Mouse (Mus musculus) CH12.LX (cell line): ENCODE results near the gene Rbfox1. TPM values are rescaled to one million over a fixed set of nuclear protein-coding genes. Genes with fewer than 3 reads are reported as not detected.

Experiments
- DNase-seq: peaks from one replicate; pipeline ENCODE4 v3.0.0-alpha.2; 2013; ENCODE audit errors: extremely low read depth
- H3K27ac ChIP-seq: 2 replicates; pipeline ENCODE4 v1.5.1; 2012; ENCODE audit warnings: low read depth, mild to moderate bottlenecking, control low read depth, moderate library complexity; ENCODE audit not compliant: insufficient read depth
- H3K27me3 ChIP-seq: replicated peaks from 2 replicates; pipeline ENCODE3; 2012; ENCODE audit warnings: inconsistent platforms
- H3K36me3 ChIP-seq, 2 experiments: replicated peaks in 1 of 2; 2 replicates each; pipeline versions ENCODE3 to v1.6.1; 2012; ENCODE audit warnings: inconsistent platforms in 1 of 2, low read length in 1 of 2, mild to moderate bottlenecking in 1 of 2, mixed read lengths in 1 of 2, moderate library complexity in 1 of 2; ENCODE audit not compliant: control insufficient read depth in 1 of 2, insufficient read depth in 1 of 2
- H3K4me1 ChIP-seq, 2 experiments: 2 replicates each; pipeline ENCODE4 v1.6.1; 2012; ENCODE audit warnings: inconsistent platforms in 1 of 2, moderate library complexity in 1 of 2; ENCODE audit not compliant: insufficient read depth in 2 of 2, control insufficient read depth in 1 of 2
- H3K4me2 ChIP-seq: 2 replicates; pipeline ENCODE4 v1.6.1; 2012; ENCODE audit warnings: low read depth, mild to moderate bottlenecking, control low read depth; ENCODE audit not compliant: poor library complexity, insufficient read depth, severe bottlenecking
- H3K4me3 ChIP-seq, 3 experiments: fragments of 150-350 bp in 1 of 3; sonication (generic) in 1 of 3; replicated peaks in 1 of 3; 2 replicates each; pipeline versions ENCODE3 to v1.5.1; 2011 to 2012; ENCODE audit warnings: low read depth in 2 of 3, low read length in 2 of 3, mild to moderate bottlenecking in 2 of 3, moderate library complexity in 2 of 3, control low read depth in 1 of 3, improper control_type of control experiment in 1 of 3, inconsistent platforms in 1 of 3, mixed read lengths in 1 of 3; ENCODE audit not compliant: poor library complexity in 1 of 3
- H3K79me2 ChIP-seq: replicated peaks from 2 replicates; pipeline ENCODE4 v1.6.1; 2012; ENCODE audit warnings: mild to moderate bottlenecking, moderate library complexity; ENCODE audit not compliant: control insufficient read depth, poor library complexity, insufficient read depth, severe bottlenecking; ENCODE audit errors: extremely low read depth
- H3K9ac ChIP-seq: 2 replicates; pipeline ENCODE4 v1.6.1; 2012; ENCODE audit warnings: low read depth, mild to moderate bottlenecking, control low read depth, moderate library complexity; ENCODE audit not compliant: insufficient read depth
- H3K9me3 ChIP-seq: replicated peaks from 2 replicates; pipeline ENCODE3; 2012; ENCODE audit warnings: low read length, inconsistent platforms, mixed read lengths
- BHLHE40 ChIP-seq: IDR thresholded peaks from 2 replicates; pipeline ENCODE4 v1.6.1; 2011; ENCODE audit warnings: mild to moderate bottlenecking, low read depth, low read length, improper control_type of control experiment
- CHD2 ChIP-seq: IDR thresholded peaks from 2 replicates; pipeline ENCODE4 v1.6.1; 2011; ENCODE audit warnings: low read length, improper control_type of control experiment
- CTCF ChIP-seq, 2 experiments: IDR thresholded peaks in 1 of 2; conservative IDR thresholded peaks in 1 of 2; 2 replicates each; pipeline ENCODE4 v1.5.1; 2011 to 2012; ENCODE audit warnings: low read depth in 2 of 2, low read length in 2 of 2, improper control_type of control experiment in 1 of 2, inconsistent platforms in 1 of 2, mild to moderate bottlenecking in 1 of 2, moderate library complexity in 1 of 2
- E2F4 ChIP-seq: IDR thresholded peaks from 2 replicates; pipeline ENCODE4 v1.6.1; 2011; ENCODE audit warnings: low read depth, low read length, improper control_type of control experiment; ENCODE audit not compliant: insufficient replicate concordance
- GABPA ChIP-seq: IDR thresholded peaks from 2 replicates; pipeline ENCODE4 v1.6.1; 2012; ENCODE audit warnings: low read depth, low read length, improper control_type of control experiment, inconsistent platforms; ENCODE audit not compliant: insufficient replicate concordance
- HCFC1 ChIP-seq: IDR thresholded peaks from 2 replicates; pipeline ENCODE4 v1.6.1; 2012; ENCODE audit warnings: low read depth, mild to moderate bottlenecking, inconsistent platforms, low read length, improper control_type of control experiment
- IRF4 ChIP-seq: IDR thresholded peaks from 2 replicates; pipeline ENCODE4 v1.6.1; 2014; ENCODE audit warnings: low read depth, mild to moderate bottlenecking, inconsistent platforms, low read length, improper control_type of control experiment
- JUN ChIP-seq: IDR thresholded peaks from 2 replicates; pipeline ENCODE4 v1.6.1; 2011; ENCODE audit warnings: low read depth, mild to moderate bottlenecking, low read length, improper control_type of control experiment, moderate library complexity; ENCODE audit not compliant: insufficient read depth
- MAFK ChIP-seq: IDR thresholded peaks from 2 replicates; pipeline ENCODE4 v1.6.1; 2011; ENCODE audit warnings: low read length, improper control_type of control experiment; ENCODE audit not compliant: insufficient replicate concordance
- MAX ChIP-seq: IDR thresholded peaks from 2 replicates; pipeline ENCODE4 v1.6.1; 2011; ENCODE audit warnings: low read length, improper control_type of control experiment
- MAZ ChIP-seq: IDR thresholded peaks from 2 replicates; pipeline ENCODE4 v1.6.1; 2012; ENCODE audit warnings: low read depth, mild to moderate bottlenecking, inconsistent platforms, low read length, improper control_type of control experiment, moderate library complexity
- MXI1 ChIP-seq: IDR thresholded peaks from 2 replicates; pipeline ENCODE4 v1.6.1; 2011; ENCODE audit warnings: mild to moderate bottlenecking, low read depth, low read length, improper control_type of control experiment
- PAX5 ChIP-seq: IDR thresholded peaks from 2 replicates; pipeline ENCODE4 v1.6.1; 2012; ENCODE audit warnings: low read length, inconsistent platforms, mixed read lengths
- POLR2A ChIP-seq: IDR thresholded peaks from 2 replicates; pipeline ENCODE4 v1.6.1; 2011; ENCODE audit warnings: low read depth, mild to moderate bottlenecking, improper control_type of control experiment, low read length
- SIN3A ChIP-seq: IDR thresholded peaks from 2 replicates; pipeline ENCODE4 v1.6.1; 2012; ENCODE audit warnings: low read length, improper control_type of control experiment, inconsistent platforms
- SMC3 ChIP-seq: IDR thresholded peaks from 2 replicates; pipeline ENCODE4 v1.6.1; 2011; ENCODE audit warnings: low read depth, low read length, improper control_type of control experiment
- TBP ChIP-seq: conservative IDR thresholded peaks from 2 replicates; pipeline ENCODE4 v1.6.1; 2011; ENCODE audit warnings: low read depth, low read length, improper control_type of control experiment
- TCF12 ChIP-seq: IDR thresholded peaks from 2 replicates; pipeline ENCODE4 v1.6.1; 2014; ENCODE audit warnings: low read depth, mild to moderate bottlenecking, inconsistent platforms, low read length, improper control_type of control experiment
- UBTF ChIP-seq: IDR thresholded peaks from 2 replicates; pipeline ENCODE4 v1.6.1; 2012; ENCODE audit warnings: low read depth, mild to moderate bottlenecking, inconsistent platforms, low read length, improper control_type of control experiment, moderate library complexity
- USF1 ChIP-seq: IDR thresholded peaks from 2 replicates; pipeline ENCODE4 v1.6.1; 2014; ENCODE audit warnings: low read depth, mild to moderate bottlenecking, inconsistent platforms, low read length, improper control_type of control experiment
- ZC3H11A ChIP-seq: IDR thresholded peaks from 2 replicates; pipeline ENCODE4 v1.6.1; 2012; ENCODE audit warnings: low read depth, mild to moderate bottlenecking, inconsistent platforms, low read length, improper control_type of control experiment
- ZKSCAN1 ChIP-seq: IDR thresholded peaks from 2 replicates; pipeline ENCODE4 v1.6.1; 2012; ENCODE audit warnings: low read depth, inconsistent platforms, low read length, improper control_type of control experiment, borderline replicate concordance
- ZNF384 ChIP-seq: IDR thresholded peaks from 2 replicates; pipeline ENCODE4 v1.6.1; 2012; ENCODE audit warnings: low read depth, low read length, improper control_type of control experiment, inconsistent platforms
- dilution Hi-C: fragments of 300-500 bp; cut with MboI; formaldehyde crosslinking; loops from 2 replicates; pipeline ENCODE4 v1.14.3; 2020; ENCODE audit warnings: low sequenced_read_pairs; ENCODE audit not compliant: extremely low pct_unique_long_range_greater_than_20kb, extremely low pct_ligation_motif_present
- in situ Hi-C: fragments of 300-500 bp; cut with MboI; formaldehyde crosslinking; loops from 3 replicates; pipeline ENCODE4 v1.14.3; 2019; ENCODE audit warnings: low sequenced_read_pairs, low pct_ligation_motif_present, low pct_unique_long_range_greater_than_20kb, mixed read lengths
- polyA plus RNA-seq: library from polyadenylated mRNA; unstranded; fragments of >175 nt; gene quantifications from 2 replicates; pipeline ENCODE4 v1.2.1, GENCODE M21; 2012; ENCODE audit warnings: low read depth; ENCODE audit not compliant: insufficient read length
- total RNA-seq, 2 experiments: library from RNA; depleted of rRNA; stranded (reverse); fragments of 300-350 nt in 1 of 2; fragments of >200 nt in 1 of 2; gene quantifications; 2 replicates each; pipeline ENCODE4 v1.2.3; 2012 to 2014

Gene Rbfox1
- total and polyA plus RNA-seq, 3 experiments = not detected

DNA sequence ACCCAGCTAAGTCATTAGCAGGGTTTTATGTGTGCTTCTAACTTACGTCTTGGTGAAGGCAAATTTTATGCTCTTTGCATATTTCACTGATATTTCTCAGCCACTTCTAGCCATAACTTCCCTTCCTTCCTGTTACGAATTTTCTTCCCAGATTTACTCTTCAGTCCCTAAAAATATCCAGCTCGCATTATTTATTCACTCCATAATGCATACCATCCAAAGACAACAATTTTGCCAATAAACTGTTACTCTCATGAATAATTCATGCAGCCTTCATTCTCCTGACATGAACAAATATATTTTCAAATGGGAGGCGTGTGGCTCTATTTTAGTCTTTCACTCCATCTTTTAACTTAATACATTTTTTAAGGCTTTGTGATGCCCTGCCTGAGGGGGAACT lies 1029.4 kb downstream of the Rbfox1 start:
- Histone ChIP-seq H3K4me1 (no peaks in the 10 kb centered on the region), H3K9ac (no peak overlapping the region), H3K27ac (no peak overlapping the region), H3K27me3 (no peaks in the 10 kb centered on the region), H3K4me3 (no peak overlapping the region), H3K36me3 (no peaks in the 10 kb centered on the region), H3K79me2 (no peaks in the 10 kb centered on the region), H3K9me3 (peaks cover 61% of the 10 kb centered on the region), H3K4me2 (no peak overlapping the region)
- dilution Hi-C loops (no loop called here), in situ Hi-C loops (no loop called here)
- DNase-seq = no peak
- TF ChIP-seq CHD2 (no peak), ZC3H11A (no peak), SIN3A (no peak), UBTF (no peak), E2F4 (no peak), USF1 (no peak), MAZ (no peak), CTCF (conservative IDR thresholded peaks at IDR 0.05 in 1 of 2, IDR thresholded peaks at IDR 0.05 in 1 of 2; ENCODE audit: low read depth in 2 of 2, low read length in 2 of 2) (no peak), POLR2A (no peak), BHLHE40 (no peak), HCFC1 (no peak)

DNA sequence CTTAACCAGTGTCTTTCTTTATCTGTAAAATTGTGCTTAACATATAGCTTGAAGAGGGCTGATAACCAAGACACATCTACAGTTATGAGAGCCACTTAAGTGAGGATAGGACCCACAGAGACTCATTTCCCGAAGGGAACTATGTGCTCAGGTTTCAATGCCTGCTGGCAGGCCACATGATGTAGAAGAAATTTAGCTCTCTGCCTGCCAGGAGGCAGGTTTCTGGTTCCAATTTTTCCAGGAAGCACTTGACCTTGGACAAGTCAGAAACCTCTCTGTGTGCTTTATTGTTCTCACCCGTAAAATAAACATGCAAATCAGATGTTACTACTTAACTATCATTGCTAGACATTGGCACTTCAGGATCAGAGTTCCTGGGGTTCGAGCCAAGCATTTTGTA lies 1033.5 kb downstream of the Rbfox1 start:
- TF ChIP-seq TBP (no peak), SIN3A (no peak), CTCF (conservative IDR thresholded peaks at IDR 0.05 in 1 of 2, IDR thresholded peaks at IDR 0.05 in 1 of 2; ENCODE audit: low read depth in 2 of 2, low read length in 2 of 2) (no peak), JUN (no peak), ZC3H11A (no peak), POLR2A (no peak), MXI1 (no peak), GABPA (no peak), SMC3 (no peak), HCFC1 (no peak), TCF12 (no peak), ZNF384 (no peak), IRF4 (no peak), PAX5 (no peak), ZKSCAN1 (no peak), MAX (no peak), MAFK (no peak), USF1 (no peak), E2F4 (no peak)
- H3K36me3 ChIP-seq = no peaks in the 10 kb centered on the region
- H3K4me2 ChIP-seq = no peak overlapping the region
- no peak overlapping the region for H3K4me3 ChIP-seq
- peaks cover 67% of the 10 kb centered on the region for H3K9me3 ChIP-seq
- dilution Hi-C loops = no loop called here
- no peaks in the 10 kb centered on the region for H3K4me1 ChIP-seq
- H3K79me2 ChIP-seq = no peaks in the 10 kb centered on the region
- no peak for DNase-seq
- no peaks in the 10 kb centered on the region for H3K27me3 ChIP-seq
- no peak overlapping the region for H3K27ac ChIP-seq
- in situ Hi-C loops = no loop called here
- H3K9ac ChIP-seq = no peak overlapping the region
